Comparison of ENCODE assay signal across 24 mouse cellular contexts in genomic region chr8:89064042-89064441, GRCm38 (mm10). TPM values are rescaled to one million over a fixed set of nuclear protein-coding genes. Genes with fewer than 3 reads are reported as not detected.
DNase-seq lines count a peak whose midpoint lies in the region; ATAC-seq lines count a peak whose summit lies in the region.
"Had no signal": no experiment of that assay in that cellular context is flagged by ENCODE, and none has a peak within 500 bp of the region (broad histone marks: within the 10 kb centered on the region; RNA-seq: fewer than 3 reads in every experiment).

No protein-coding gene starts in this region.

- ATAC-seq in kidney, embryonic 15.5 days (replicated peaks; ENCODE audit: low FRiP score): 0 out of 2 replicates have a peak, but pooled peaks have one; percentile 25
- no peak for ATAC-seq in neural tube, embryonic 15.5 days (ENCODE audit: low FRiP score)
- no peak for ATAC-seq in heart, embryonic 11.5 days (replicated peaks; ENCODE audit: insufficient number of reproducible peaks, low FRiP score, low TSS enrichment)
- ATAC-seq: hindbrain, embryonic 16.5 days had no signal

- peaks cover 14% of the 10 kb centered on the region for H3K4me1 ChIP-seq in kidney, embryonic 15.5 days
- H3K4me1 ChIP-seq in neural tube, embryonic 15.5 days: peaks cover 16% of the 10 kb centered on the region
- peaks cover 4% of the 10 kb centered on the region; the same call in 1 of the 2 replicates for H3K4me1 ChIP-seq in heart, embryonic 11.5 days (ENCODE audit: control insufficient read depth, insufficient read depth, low read length)
- H3K4me1 ChIP-seq: embryonic facial prominence, embryonic 12.5 days; liver, embryonic 15.5 days; stomach, embryonic 15.5 days had no signal

- DNase-seq in kidney, postnatal 25 days: no peak
- peak; percentile 39 for DNase-seq in retina, embryonic 14.5 days (ENCODE audit: low spot score)
- no peak for DNase-seq in retina, postnatal 1 day
- DNase-seq in R1 (ENCODE audit: low read depth, low spot score): peak; percentile 71
- DNase-seq in thymus, postnatal 10 days (ENCODE audit: low spot score in 2 of 2): no peak
- DNase-seq: adrenal gland, postnatal 36 days; B cell, adult 2 months; cerebellum, adult 2 months; cerebellum, postnatal 25 days; gastrocnemius, postnatal 14 days; kidney, adult 18-20 months; lung, embryonic 14.5 days; midbrain, embryonic 14.5 days; right cerebral cortex, postnatal 25 days; thymus, postnatal 14 days had no signal

- H3K4me2 ChIP-seq in kidney, embryonic 15.5 days: no peak overlapping the region
- no peak overlapping the region for H3K4me2 ChIP-seq in neural tube, embryonic 15.5 days
- H3K4me2 ChIP-seq in heart, embryonic 11.5 days: no peak overlapping the region
- H3K4me2 ChIP-seq: embryonic facial prominence, embryonic 12.5 days; heart, embryonic 15.5 days; limb, embryonic 12.5 days; liver, embryonic 15.5 days; lung, embryonic 14.5 days; stomach, embryonic 15.5 days had no signal

- WGBS in kidney, embryonic 15.5 days: 36% methylated on average over 9 of the region's 9 CpGs
- whole genome bisulfite sequencing in neural tube, embryonic 15.5 days: 19% methylated on average over 9 of the region's 9 CpGs
- 75% methylated on average over 9 of the region's 9 CpGs for WGBS in heart, embryonic 11.5 days (ENCODE audit: insufficient replicate concordance)

- peak overlapping the region; percentile 18; the same call in 1 of the 2 replicates for H3K27ac ChIP-seq in kidney, embryonic 15.5 days
- H3K27ac ChIP-seq in neural tube, embryonic 15.5 days (replicated peaks): 0 out of 2 replicates have a peak overlapping the region, but pooled peaks have one; percentile 19
- no peak overlapping the region for H3K27ac ChIP-seq in heart, embryonic 11.5 days (ENCODE audit: low read depth, low read length)
- H3K27ac ChIP-seq: embryonic facial prominence, embryonic 12.5 days; heart, embryonic 15.5 days; limb, embryonic 12.5 days; liver, embryonic 15.5 days; stomach, embryonic 15.5 days had no signal

- H3K27me3 ChIP-seq in kidney, embryonic 15.5 days: no peaks in the 10 kb centered on the region
- peaks cover 4% of the 10 kb centered on the region; the same call in 1 of the 2 replicates for H3K27me3 ChIP-seq in neural tube, embryonic 15.5 days (replicated peaks)
- no peaks in the 10 kb centered on the region; the same call in 1 of the 2 replicates for H3K27me3 ChIP-seq in heart, embryonic 11.5 days (ENCODE audit: control insufficient read depth, insufficient read depth, low read length)
- H3K27me3 ChIP-seq: embryonic facial prominence, embryonic 12.5 days; liver, embryonic 15.5 days; stomach, embryonic 15.5 days had no signal

- no peaks in the 10 kb centered on the region for H3K9me3 ChIP-seq in kidney, embryonic 15.5 days (replicated peaks)
- no peaks in the 10 kb centered on the region for H3K9me3 ChIP-seq in neural tube, embryonic 15.5 days (replicated peaks)
- H3K9me3 ChIP-seq in heart, embryonic 11.5 days (replicated peaks; ENCODE audit: control insufficient read depth, low read length): no peaks in the 10 kb centered on the region
- H3K9me3 ChIP-seq: embryonic facial prominence, embryonic 12.5 days; heart, embryonic 15.5 days; limb, embryonic 12.5 days; liver, embryonic 15.5 days; stomach, embryonic 15.5 days had no signal

- no peak overlapping the region for H3K9ac ChIP-seq in kidney, embryonic 15.5 days
- H3K9ac ChIP-seq in neural tube, embryonic 15.5 days (replicated peaks): no peak overlapping the region
- no peak overlapping the region for H3K9ac ChIP-seq in heart, embryonic 11.5 days (ENCODE audit: low read depth, low read length)
- H3K9ac ChIP-seq: embryonic facial prominence, embryonic 12.5 days; heart, embryonic 15.5 days; limb, embryonic 12.5 days; liver, embryonic 15.5 days; lung, embryonic 14.5 days; stomach, embryonic 15.5 days had no signal

- H3K36me3 ChIP-seq in kidney, embryonic 15.5 days: no peaks in the 10 kb centered on the region
- no peaks in the 10 kb centered on the region for H3K36me3 ChIP-seq in neural tube, embryonic 15.5 days
- H3K36me3 ChIP-seq in heart, embryonic 11.5 days (ENCODE audit: control insufficient read depth, insufficient read depth, low read length): no peaks in the 10 kb centered on the region
- H3K36me3 ChIP-seq: embryonic facial prominence, embryonic 12.5 days; heart, embryonic 15.5 days; liver, embryonic 15.5 days; stomach, embryonic 15.5 days had no signal

- no peak overlapping the region for H3K4me3 ChIP-seq in kidney, embryonic 15.5 days (replicated peaks)
- H3K4me3 ChIP-seq in neural tube, embryonic 15.5 days (replicated peaks): no peak overlapping the region
- H3K4me3 ChIP-seq in heart, embryonic 11.5 days (ENCODE audit: low read depth, low read length): no peak overlapping the region
- H3K4me3 ChIP-seq: embryonic facial prominence, embryonic 12.5 days; heart, embryonic 15.5 days; limb, embryonic 12.5 days; liver, embryonic 15.5 days; stomach, embryonic 15.5 days had no signal

RNA-seq across cellular contexts. Expression of gene Sall1, which starts 20.1 kb away (rescaled TPM):
- polyA plus RNA-seq in kidney, embryonic 15.5 days (2015; fragmentation: Nextera tagmentation; extraction: Ambion mirVana): 42.4 TPM in 2 replicates
- polyA plus RNA-seq in neural tube, embryonic 15.5 days (2015; fragmentation: Nextera tagmentation; extraction: Ambion mirVana): 11.6 and 11.7 TPM in 2 replicates
- 7.7 TPM in 2 replicates for polyA plus RNA-seq in heart, embryonic 11.5 days (2014; fragmentation: Nextera tagmentation; extraction: Ambion mirVana)

Comparison
In these comparisons a context has a peak if more than half of its experiments do, and no peak if none do; other contexts are left out.
1. DNase-seq: peak in retina, embryonic 14.5 days (single experiment) and R1 (single experiment); none in kidney, postnatal 25 days (0 of 2), retina, postnatal 1 day (single experiment) and thymus, postnatal 10 days (0 of 2).